Mouse (Mus musculus) limb, embryonic 15.5 days (tissue): Measurements from ENCODE around the gene H1f0. TPM values are rescaled to one million over a fixed set of nuclear protein-coding genes. Genes with fewer than 3 reads are reported as not detected.
A peak's percentile ranks its signal among the peaks of the same experiment; 100 is the strongest.
"Not testable (repeated sequence)": the region's sequence is repeated elsewhere in the genome, so short reads cannot be mapped to it uniquely, and the experiment has no call there.

Source experiments
- ATAC-seq: fragments of 200-750 bp; cut with Nextera tagmentation; 2 replicates; pipeline ENCODE4 v1.8.0; 2017; ENCODE audit warnings: low read depth, moderate TSS enrichment; ENCODE audit not compliant: insufficient number of reproducible peaks, low FRiP score, low TSS enrichment
- H3K27ac ChIP-seq: fragments of 300-500 bp; sonication (generic); 2 replicates; pipeline ENCODE4 v1.5.1; 2015; ENCODE audit warnings: moderate library complexity, mild to moderate bottlenecking, inconsistent platforms
- H3K27me3 ChIP-seq: fragments of 300-500 bp; sonication (generic); 2 replicates; pipeline ENCODE4 v1.6.1; 2015; ENCODE audit warnings: inconsistent platforms
- H3K36me3 ChIP-seq: fragments of 300-500 bp; sonication (generic); 2 replicates; pipeline ENCODE4 v1.6.1; 2015; ENCODE audit warnings: inconsistent platforms
- H3K4me1 ChIP-seq: fragments of 300-500 bp; sonication (generic); 2 replicates; pipeline ENCODE4 v1.6.1; 2015; ENCODE audit warnings: inconsistent platforms
- H3K4me2 ChIP-seq: fragments of 300-500 bp; sonication (generic); 2 replicates; pipeline ENCODE4 v1.6.1; 2015; ENCODE audit warnings: mild to moderate bottlenecking, inconsistent platforms
- H3K4me3 ChIP-seq: fragments of 300-500 bp; sonication (generic); 2 replicates; pipeline ENCODE4 v1.5.1; 2015; ENCODE audit warnings: mild to moderate bottlenecking, inconsistent platforms
- H3K9ac ChIP-seq: fragments of 300-500 bp; sonication (generic); 2 replicates; pipeline ENCODE4 v1.6.1; 2015; ENCODE audit warnings: inconsistent platforms
- H3K9me3 ChIP-seq: fragments of 300-500 bp; sonication (generic); 2 replicates; pipeline ENCODE4 v1.6.1; 2016; ENCODE audit warnings: inconsistent platforms
- WGBS: fragments of 180-500 bp; shearing (Covaris S2); methylation state at CpG from one replicate; pipeline ENCODE4 v1.1.7; 2015; 5-methylcytosine and 5-hydroxymethylcytosine counted together
- polyA plus RNA-seq: library from polyadenylated mRNA; unstranded; fragments of >200 nt; fragmentation: Nextera tagmentation; extraction: Ambion mirVana; gene quantifications from 2 replicates; pipeline ENCODE4 v1.2.1, GENCODE M21; 2015

The H1f0 gene
- polyA plus RNA-seq, 1 experiment from 2014 or later, result 628 TPM

DNA sequence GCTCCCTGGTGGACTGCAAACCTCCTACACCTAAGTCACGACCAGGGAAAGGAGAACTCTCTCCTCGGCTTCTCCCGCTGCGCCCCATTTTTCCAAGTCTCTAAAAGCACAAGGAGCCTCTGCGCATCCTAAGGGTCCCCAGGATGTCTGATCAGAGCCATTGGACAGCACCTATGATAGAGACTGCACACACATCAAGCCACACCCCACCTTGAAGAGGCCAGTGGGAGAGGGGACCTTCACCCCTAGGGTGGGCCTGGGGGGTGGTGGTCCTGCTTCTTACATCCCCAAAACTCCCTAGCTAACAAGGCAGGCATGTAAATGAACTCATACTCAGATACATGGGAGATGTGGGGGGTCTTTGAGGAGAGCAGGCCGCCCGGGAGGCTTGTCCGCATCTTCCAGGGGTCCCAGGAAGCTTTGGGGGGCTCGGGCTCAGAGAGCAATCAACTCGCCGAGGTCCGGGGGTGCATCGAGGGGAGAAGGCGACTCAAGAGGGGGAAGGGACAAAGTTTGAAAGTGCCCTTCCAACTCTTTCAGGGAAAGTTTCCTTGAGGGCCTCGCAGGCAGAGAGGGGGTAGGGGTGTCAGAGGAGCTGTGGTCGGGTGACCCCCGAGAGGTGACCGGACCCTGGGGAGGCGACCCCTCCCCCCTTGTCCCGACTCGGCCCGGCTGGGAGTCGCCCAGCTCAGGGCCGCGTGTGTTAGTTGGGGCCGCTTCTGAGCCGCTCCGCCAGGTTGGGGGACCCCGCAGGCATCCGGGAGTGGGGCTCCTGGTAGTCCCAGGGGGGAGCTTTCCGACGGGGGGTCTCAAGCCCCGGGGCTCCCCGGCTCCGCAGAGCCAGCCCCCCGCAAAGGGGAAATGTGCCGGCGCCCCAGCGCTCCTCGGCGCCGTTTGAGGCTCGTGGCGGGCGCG, 702 bp upstream of the H1f0 start:
- Histone ChIP-seq H3K9me3 (no peaks in the 10 kb centered on the region), H3K27ac (peak overlapping the region; percentile 98), H3K36me3 (no peaks in the 10 kb centered on the region), H3K27me3 (no peaks in the 10 kb centered on the region), H3K9ac (peak overlapping the region; percentile 95), H3K4me2 (peak overlapping the region; percentile 95), H3K4me1 (peaks cover 37% of the 10 kb centered on the region), H3K4me3 (peak overlapping the region; percentile 79)
- WGBS, result 6% methylated on average over 43 of the region's 46 CpGs
- no peak for ATAC-seq

DNA sequence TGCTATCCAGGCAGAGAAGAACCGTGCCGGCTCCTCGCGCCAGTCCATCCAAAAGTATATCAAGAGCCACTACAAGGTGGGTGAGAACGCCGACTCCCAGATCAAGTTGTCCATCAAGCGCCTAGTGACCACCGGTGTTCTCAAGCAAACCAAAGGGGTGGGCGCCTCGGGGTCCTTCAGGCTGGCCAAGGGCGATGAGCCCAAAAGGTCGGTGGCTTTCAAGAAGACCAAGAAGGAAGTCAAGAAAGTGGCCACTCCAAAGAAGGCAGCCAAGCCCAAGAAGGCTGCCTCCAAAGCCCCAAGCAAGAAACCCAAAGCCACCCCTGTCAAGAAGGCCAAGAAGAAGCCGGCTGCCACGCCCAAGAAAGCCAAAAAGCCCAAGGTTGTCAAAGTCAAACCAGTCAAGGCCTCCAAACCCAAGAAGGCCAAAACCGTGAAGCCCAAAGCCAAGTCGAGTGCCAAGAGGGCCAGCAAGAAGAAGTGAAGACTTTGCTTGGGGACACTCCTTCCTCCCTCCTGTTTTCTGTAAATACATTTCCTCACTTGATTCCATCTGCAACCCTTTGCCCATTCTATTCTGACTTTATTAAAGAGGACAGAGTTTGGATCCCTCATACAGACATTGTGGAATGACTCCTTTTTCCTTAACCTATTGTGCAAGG, 704 bp downstream of the H1f0 start:
- H3K4me1 ChIP-seq, result peaks cover 34% of the 10 kb centered on the region
- WGBS, result 16% methylated on average over 16 of the region's 16 CpGs
- H3K27ac ChIP-seq, result peak overlapping the region; percentile 98
- H3K4me3 ChIP-seq, result peak overlapping the region; percentile 79
- H3K36me3 ChIP-seq, result no peaks in the 10 kb centered on the region
- H3K9ac ChIP-seq, result peak overlapping the region; percentile 95
- H3K4me2 ChIP-seq, result peak overlapping the region; percentile 95
- no peaks in the 10 kb centered on the region for H3K9me3 ChIP-seq
- H3K27me3 ChIP-seq, result no peaks in the 10 kb centered on the region
- ATAC-seq, result no peak

DNA sequence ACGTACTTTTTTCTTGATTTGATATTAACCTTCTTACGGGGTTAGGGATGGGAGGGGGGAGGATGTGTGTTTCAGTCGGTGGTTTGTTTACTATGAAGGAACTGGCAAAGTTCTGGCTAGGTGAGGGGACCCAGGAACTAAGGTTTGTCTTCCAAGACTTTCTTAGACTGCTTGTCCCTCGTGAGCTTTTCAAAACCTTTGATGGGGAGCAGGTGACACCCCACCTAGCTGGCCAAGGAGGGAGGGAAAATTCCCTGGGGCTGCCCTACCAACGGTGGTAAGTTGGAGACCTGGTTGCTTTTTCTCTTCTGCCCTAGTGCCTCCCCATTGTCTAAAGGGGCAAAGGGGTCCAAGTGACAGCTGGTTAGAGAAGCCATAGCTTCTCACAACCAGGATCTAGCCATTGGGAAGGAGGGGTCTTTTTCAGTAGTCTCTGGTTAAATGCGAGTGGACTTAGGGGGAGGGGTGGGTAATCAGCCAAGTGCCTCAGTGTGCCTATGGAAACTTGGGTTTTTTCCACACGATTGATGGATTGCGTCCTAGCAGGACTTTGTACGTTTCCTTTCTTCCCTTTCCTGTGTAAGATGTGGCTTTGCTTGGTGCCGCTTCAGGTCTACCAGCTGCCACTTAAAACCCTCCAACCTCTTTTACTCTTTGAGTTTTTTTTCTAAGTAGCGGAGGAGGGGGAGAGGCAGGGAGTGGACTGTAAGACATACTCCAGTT, 1.4 kb downstream of the H1f0 start:
- Histone ChIP-seq H3K4me2 (peak overlapping the region; percentile 95), H3K36me3 (no peaks in the 10 kb centered on the region), H3K9ac (peak overlapping the region; percentile 95), H3K27me3 (no peaks in the 10 kb centered on the region), H3K27ac (peak overlapping the region; percentile 98), H3K9me3 (no peaks in the 10 kb centered on the region), H3K4me3 (peak overlapping the region; percentile 79), H3K4me1 (peaks cover 34% of the 10 kb centered on the region)
- WGBS, result 5% methylated on average over 11 of the region's 11 CpGs
- ATAC-seq, result no peak

DNA sequence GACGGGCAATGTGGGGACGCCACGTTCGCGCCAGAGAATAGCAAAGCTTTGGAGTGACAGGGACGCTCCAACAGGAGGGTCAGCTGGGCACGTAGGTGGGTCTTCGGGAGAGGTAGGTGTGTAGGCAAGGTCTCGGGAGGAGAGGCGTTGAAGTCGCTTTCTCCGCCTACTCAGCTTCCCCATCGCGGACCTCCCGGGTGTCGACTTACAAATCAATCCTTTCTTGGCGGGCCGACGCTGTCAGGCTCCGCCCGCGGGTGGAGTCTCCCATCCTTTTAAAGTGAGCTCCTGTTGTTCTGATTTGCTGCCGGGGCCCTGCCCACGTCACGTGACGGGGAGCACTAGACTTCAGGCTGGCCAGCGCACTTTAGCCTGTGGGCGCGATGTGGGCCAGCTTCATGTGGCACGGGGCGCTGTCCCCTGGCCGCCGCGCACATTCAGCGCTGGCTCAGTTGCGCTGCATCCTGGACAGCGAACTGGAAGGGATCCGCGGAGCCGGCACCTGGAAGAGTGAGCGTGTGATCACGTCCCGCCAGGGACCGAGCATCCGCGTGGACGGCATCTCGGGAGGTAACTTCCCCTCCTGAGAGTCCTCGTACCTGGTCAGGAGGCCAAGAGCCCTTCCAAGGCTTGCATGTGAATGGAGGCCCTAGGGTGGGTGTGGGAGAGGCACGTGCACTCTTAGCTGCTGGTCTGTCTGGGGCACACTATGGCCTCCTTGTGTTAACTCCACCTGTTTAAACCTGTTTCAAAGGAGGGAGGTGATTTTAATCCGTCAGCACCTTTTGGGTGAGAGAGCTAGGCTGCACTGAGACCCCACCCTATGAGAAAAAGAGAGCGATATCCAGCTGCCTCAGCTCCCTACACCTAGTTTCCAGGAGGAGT, 2.5 kb downstream of the H1f0 start:
- peak overlapping the region; percentile 95 for H3K9ac ChIP-seq
- peak; percentile 77 for ATAC-seq
- H3K4me2 ChIP-seq, result peak overlapping the region; percentile 95
- under 1% methylated on average over 52 of the region's 52 CpGs for WGBS
- no peaks in the 10 kb centered on the region for H3K27me3 ChIP-seq
- H3K4me1 ChIP-seq, result peaks cover 29% of the 10 kb centered on the region
- peak overlapping the region; percentile 79 for H3K4me3 ChIP-seq
- no peaks in the 10 kb centered on the region for H3K9me3 ChIP-seq
- peaks cover 10% of the 10 kb centered on the region for H3K36me3 ChIP-seq
- peak overlapping the region; percentile 98 for H3K27ac ChIP-seq

DNA sequence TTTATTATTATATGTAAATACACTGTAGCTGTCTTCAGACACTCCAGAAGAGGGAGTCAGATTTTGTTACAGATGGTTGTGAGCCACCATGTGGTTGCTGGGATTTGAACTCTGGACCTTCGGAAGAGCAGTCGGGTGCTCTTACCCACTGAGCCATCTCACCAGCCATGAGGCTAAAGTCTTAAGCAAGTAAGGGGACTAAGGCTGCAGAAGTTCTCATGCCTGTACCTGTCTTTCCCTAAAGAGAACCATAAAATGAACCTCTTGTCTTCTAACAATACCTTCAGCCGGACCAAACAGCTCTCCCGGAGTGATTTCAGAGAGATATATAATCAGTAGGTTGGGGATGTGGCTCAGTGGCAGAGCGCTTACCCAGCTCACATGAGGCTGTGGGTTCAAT, 3.7 kb downstream of the H1f0 start:
- Histone ChIP-seq H3K4me1 (peaks cover 19% of the 10 kb centered on the region), H3K36me3 (peaks cover 21% of the 10 kb centered on the region)
- H3K27me3 ChIP-seq, H3K4me2 ChIP-seq, ATAC-seq, H3K4me3 ChIP-seq, H3K9ac ChIP-seq, H3K27ac ChIP-seq, H3K9me3 ChIP-seq: not testable (repeated sequence)
- WGBS, result 89% methylated on average over 5 of the region's 5 CpGs

DNA sequence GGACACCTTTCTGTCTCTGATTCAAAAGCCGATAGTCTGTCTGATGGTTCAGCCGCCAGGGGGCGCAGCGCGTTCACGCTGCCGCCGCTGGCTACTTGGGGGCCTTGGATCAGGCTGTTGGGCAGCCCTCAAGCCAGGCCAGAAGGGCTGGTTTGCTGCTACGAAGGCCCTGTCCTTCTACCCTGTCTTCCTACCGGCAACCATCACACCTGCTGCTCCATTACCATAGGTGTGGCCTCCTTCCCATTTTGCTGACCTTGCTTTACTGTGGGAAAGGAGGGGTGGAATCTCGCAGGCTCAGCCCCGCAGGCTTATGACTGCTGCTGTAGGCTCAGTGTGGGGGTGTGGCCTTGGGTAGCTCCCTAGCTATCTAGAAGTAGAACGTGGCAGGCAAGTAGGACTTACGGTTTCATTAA, 9.7 kb downstream of the H1f0 start:
- no peak for ATAC-seq
- H3K9me3 ChIP-seq, result no peaks in the 10 kb centered on the region
- 7% methylated on average over 14 of the region's 14 CpGs for WGBS
- no peak overlapping the region for H3K4me3 ChIP-seq
- peaks cover 27% of the 10 kb centered on the region for H3K27me3 ChIP-seq
- peaks cover 44% of the 10 kb centered on the region for H3K4me1 ChIP-seq
- peaks cover 27% of the 10 kb centered on the region for H3K36me3 ChIP-seq
- H3K4me2 ChIP-seq, result peak overlapping the region; percentile 29; the same call in 1 of the 2 replicates
- no peak overlapping the region for H3K27ac ChIP-seq
- H3K9ac ChIP-seq, result no peak overlapping the region

DNA sequence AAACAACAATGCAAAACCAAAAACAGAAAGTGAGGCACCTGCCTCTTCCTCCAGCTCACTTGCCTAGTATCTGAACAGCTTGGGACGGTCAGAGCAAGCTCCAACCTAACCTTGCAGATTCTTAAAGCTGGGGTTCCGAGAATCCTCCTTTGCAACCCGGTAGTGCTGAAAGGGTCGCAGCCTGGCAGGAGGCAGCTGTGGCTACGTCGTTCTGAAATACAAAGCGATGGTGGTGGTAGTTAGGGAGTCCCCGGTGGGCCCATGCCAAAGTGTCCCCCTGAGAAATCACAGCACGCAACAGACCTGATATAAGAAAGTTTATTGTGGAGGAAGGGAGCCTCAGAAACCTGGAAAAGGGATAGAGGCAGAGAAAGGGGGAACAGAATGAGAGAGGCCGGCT, 10.1 kb downstream of the H1f0 start:
- H3K4me1 ChIP-seq, result peaks cover 48% of the 10 kb centered on the region
- H3K27me3 ChIP-seq, result peaks cover 31% of the 10 kb centered on the region
- ATAC-seq, result no peak
- H3K27ac ChIP-seq, result no peak overlapping the region; the same call in 1 of the 2 replicates
- H3K9me3 ChIP-seq, result no peaks in the 10 kb centered on the region
- no peak overlapping the region for H3K4me2 ChIP-seq
- no peak overlapping the region for H3K9ac ChIP-seq
- no peak overlapping the region for H3K4me3 ChIP-seq
- H3K36me3 ChIP-seq, result peaks cover 27% of the 10 kb centered on the region
- WGBS, result 69% methylated on average over 10 of the region's 10 CpGs

DNA sequence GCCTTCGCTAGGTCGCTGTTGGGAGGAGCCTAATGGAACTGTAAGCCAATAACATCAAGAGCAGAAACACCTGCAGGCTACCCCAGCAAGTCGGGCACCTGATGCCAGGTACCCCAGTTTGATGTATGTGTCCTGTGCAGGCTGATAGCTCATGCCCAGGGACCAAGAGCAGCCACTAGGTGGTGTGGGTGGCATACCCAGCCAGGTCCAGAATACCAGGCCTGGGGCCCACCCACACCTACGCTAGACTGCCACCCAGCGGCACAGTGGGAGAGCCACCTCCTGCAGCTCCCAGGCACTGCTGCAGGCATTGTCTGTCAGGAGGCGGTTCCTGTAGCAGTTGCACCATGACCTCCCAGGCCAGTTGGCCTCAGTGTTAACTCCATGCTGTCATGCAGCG, 10.6 kb downstream of the H1f0 start:
- H3K9ac ChIP-seq, result no peak overlapping the region
- 24% methylated on average over 7 of the region's 7 CpGs for WGBS

DNA sequence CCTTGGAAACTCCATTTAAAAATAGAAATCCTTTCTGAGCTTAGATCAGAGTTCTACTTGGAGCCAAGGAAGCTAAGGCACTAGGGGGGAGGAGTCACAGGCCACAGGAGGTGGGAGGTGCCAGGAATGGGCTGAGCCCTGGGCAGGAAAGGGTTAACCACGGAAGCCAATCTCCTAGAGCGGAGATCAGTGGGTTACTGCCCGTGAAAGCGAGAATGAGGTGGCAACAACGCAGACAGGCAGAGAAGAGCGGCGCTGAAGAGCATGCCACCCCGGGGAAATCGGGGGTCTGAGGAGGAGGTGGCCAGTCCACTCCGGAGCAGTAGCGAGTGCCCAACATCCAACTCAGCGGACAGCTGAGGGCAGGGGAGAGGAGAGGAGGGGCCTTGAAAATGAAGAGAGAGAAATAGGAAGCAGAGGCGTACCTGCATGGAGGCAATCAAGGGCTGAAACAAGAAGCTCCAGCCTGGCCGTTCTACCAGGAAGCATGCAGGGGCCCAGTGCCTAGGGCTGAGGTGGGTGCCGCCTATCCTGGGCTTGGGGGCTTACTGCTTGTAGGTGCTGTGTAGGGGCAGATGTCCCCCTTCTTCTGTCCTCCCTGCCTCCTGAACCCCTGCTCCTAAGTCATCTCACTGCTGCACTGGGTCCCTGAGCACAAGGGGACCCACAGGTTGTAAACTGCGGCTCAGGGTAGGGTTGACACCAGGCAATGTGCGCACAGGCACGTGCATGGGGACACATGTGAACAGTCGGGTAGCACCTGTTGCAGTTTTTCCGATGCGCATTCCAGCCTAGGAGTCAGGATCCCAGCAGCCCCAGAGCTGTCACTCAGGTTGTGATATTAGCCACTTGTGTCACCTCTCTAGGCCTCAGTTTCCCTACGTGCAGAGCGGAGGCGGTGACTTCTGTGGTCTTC, 12.5 kb downstream of the H1f0 start:
- Histone ChIP-seq H3K4me1 (peaks cover 49% of the 10 kb centered on the region), H3K9me3 (no peaks in the 10 kb centered on the region), H3K4me3 (peak overlapping the region; percentile 29), H3K4me2 (peak overlapping the region; percentile 49), H3K27ac (no peak overlapping the region), H3K9ac (0 out of 2 replicates have a peak overlapping the region, but pooled peaks have one; percentile 21), H3K36me3 (peaks cover 18% of the 10 kb centered on the region), H3K27me3 (peaks cover 44% of the 10 kb centered on the region)
- WGBS, result 17% methylated on average over 24 of the region's 24 CpGs
- no peak for ATAC-seq

More for the DNA sequence above, 10.6 kb downstream of the H1f0 start:
- Histone ChIP-seq H3K27ac (no peak overlapping the region), H3K4me1 (peaks cover 49% of the 10 kb centered on the region), H3K4me3 (no peak overlapping the region), H3K27me3 (peaks cover 36% of the 10 kb centered on the region), H3K36me3 (peaks cover 27% of the 10 kb centered on the region), H3K9me3 (no peaks in the 10 kb centered on the region), H3K4me2 (no peak overlapping the region)
- ATAC-seq, result 0 out of 2 replicates have a peak, but pooled peaks have one; percentile 11

DNA sequence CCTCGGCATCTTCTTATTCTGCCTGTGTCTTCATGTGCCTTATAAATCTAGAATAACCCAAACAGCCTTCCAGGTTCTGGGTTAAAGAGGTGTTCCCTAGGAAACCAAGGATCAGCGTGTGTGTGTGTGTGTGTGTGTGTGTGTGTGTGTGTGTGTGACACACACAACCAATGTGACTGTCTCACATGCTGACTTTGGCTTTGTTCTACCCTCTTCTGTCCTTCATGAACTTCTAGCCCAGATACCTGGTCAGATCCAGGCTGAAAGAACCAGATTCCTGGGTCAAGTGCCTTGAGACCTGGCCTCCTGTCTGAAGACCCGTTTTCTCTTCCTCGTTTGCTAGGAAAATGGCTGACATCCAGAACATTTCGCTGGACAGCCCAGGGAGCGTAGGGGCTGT, 13.3 kb downstream of the H1f0 start, which contains the start of gene Galr3:
TSS of gene Galr3 (plus strand) at position 301 of the 400 bp plus-strand sequence.
- no peak for ATAC-seq
- Histone ChIP-seq H3K9me3 (no peaks in the 10 kb centered on the region), H3K9ac (peak within 1 kb of the TSS; percentile 46), H3K4me3 (peak within 1 kb of the TSS; percentile 53), H3K27ac (no peak within 1 kb of the TSS), H3K36me3 (peaks cover 10% of the 10 kb centered on the region; the same call in 1 of the 2 replicates), H3K4me2 (peak within 1 kb of the TSS; percentile 94), H3K27me3 (peaks cover 44% of the 10 kb centered on the region), H3K4me1 (peaks cover 49% of the 10 kb centered on the region)
- 74% methylated on average over 6 of the region's 6 CpGs for WGBS
